Mouse (Mus musculus) thymus, adult 2 months (tissue): ENCODE data around the gene Slc22a12. TPM values are rescaled to one million over a fixed set of nuclear protein-coding genes. Genes with fewer than 3 reads are reported as not detected.

ENCODE experiments used
- DNase-seq: peaks from one replicate; pipeline ENCODE4 v3.0.0; 2021
- H3K27ac ChIP-seq: fragments of 200-500 bp; 2 replicates; pipeline ENCODE4 v1.5.1; 2012; ENCODE audit warnings: low read length, control low read depth; ENCODE audit not compliant: control insufficient read depth, insufficient read depth
- H3K27me3 ChIP-seq: fragments of 200-500 bp; 2 replicates; pipeline ENCODE4 v1.6.1; 2012; ENCODE audit warnings: mild to moderate bottlenecking, low read length, moderate library complexity, mixed read lengths; ENCODE audit not compliant: control insufficient read depth, insufficient read depth
- H3K36me3 ChIP-seq: fragments of 200-500 bp; 2 replicates; pipeline ENCODE4 v1.6.1; 2012; ENCODE audit warnings: mild to moderate bottlenecking, low read length, moderate library complexity; ENCODE audit not compliant: control insufficient read depth, insufficient read depth
- H3K4me1 ChIP-seq: fragments of 200-500 bp; replicated peaks from 2 replicates; pipeline ENCODE4 v1.6.1; 2012; ENCODE audit warnings: low read length; ENCODE audit not compliant: control insufficient read depth, insufficient read depth
- H3K4me3 ChIP-seq: fragments of 200-500 bp; 2 replicates; pipeline ENCODE4 v1.5.1; 2012; ENCODE audit warnings: mild to moderate bottlenecking, low read length, control low read depth, moderate library complexity; ENCODE audit not compliant: control insufficient read depth, insufficient read depth
- CTCF ChIP-seq: fragments of 200-500 bp; IDR thresholded peaks from 2 replicates; pipeline ENCODE4 v1.5.1; 2012; ENCODE audit warnings: mild to moderate bottlenecking, control low read depth, low read length, moderate library complexity, borderline replicate concordance; ENCODE audit not compliant: control insufficient read depth, poor library complexity, insufficient read depth; ENCODE audit errors: extremely low read depth
- POLR2A ChIP-seq: fragments of 200-500 bp; IDR thresholded peaks from 2 replicates; pipeline ENCODE4 v1.6.1; 2012; ENCODE audit warnings: mild to moderate bottlenecking, low read length, control low read depth, moderate library complexity; ENCODE audit not compliant: control insufficient read depth, poor library complexity, insufficient read depth; ENCODE audit errors: extremely low read depth
- WGBS: fragments of 180-500 bp; shearing (Covaris S2); methylation state at CpG from one replicate; pipeline ENCODE4 v1.1.7; 2018; 5-methylcytosine and 5-hydroxymethylcytosine counted together
- polyA plus RNA-seq: library from polyadenylated mRNA; depleted of rRNA; stranded (reverse); fragments of >200 nt; gene quantifications from 2 replicates; pipeline ENCODE4 v1.2.3, GENCODE M21; 2012

Gene Slc22a12
- polyA plus RNA-seq, 1 experiment: 0.74 TPM

- H3K27ac ChIP-seq: no peak overlapping the region
- H3K4me1 ChIP-seq: peaks cover 3% of the 10 kb centered on the region
- no peak overlapping the region for H3K4me3 ChIP-seq
- WGBS: 96% methylated on average over 7 of the region's 7 CpGs
- DNase-seq: no peak
- H3K36me3 ChIP-seq: no peaks in the 10 kb centered on the region
- TF ChIP-seq POLR2A: no peak
- TF ChIP-seq CTCF: no peak
- H3K27me3 ChIP-seq: no peaks in the 10 kb centered on the region
Measured at GRCm38 (mm10) chr19:6560246-6560815, 17.5 kb upstream of the Slc22a12 start.

GRCm38 (mm10) chr19:6559576-6559975 is 16.7 kb upstream of the Slc22a12 start:
- DNase-seq: no peak

GRCm38 (mm10) chr19:6553819-6554582 is 11.2 kb upstream of the Slc22a12 start:
- Histone ChIP-seq H3K27me3 (no peaks in the 10 kb centered on the region), H3K4me1 (peaks cover 10% of the 10 kb centered on the region), H3K4me3 (no peak overlapping the region), H3K36me3 (no peaks in the 10 kb centered on the region), H3K27ac (no peak overlapping the region)
- TF ChIP-seq CTCF: no peak
- TF ChIP-seq POLR2A: no peak
- DNase-seq: no peak
- 38% methylated on average over 8 of the region's 8 CpGs for WGBS

More at GRCm38 (mm10) chr19:6559576-6559975, 16.7 kb upstream of the Slc22a12 start:
- Histone ChIP-seq H3K27me3 (no peaks in the 10 kb centered on the region), H3K4me3 (no peak overlapping the region), H3K27ac (no peak overlapping the region), H3K4me1 (peaks cover 4% of the 10 kb centered on the region), H3K36me3 (no peaks in the 10 kb centered on the region)
- TF ChIP-seq POLR2A: no peak
- no peak for TF ChIP-seq CTCF
- 90% methylated on average over 4 of the region's 4 CpGs for WGBS

- no peak overlapping the region for H3K4me3 ChIP-seq
- no peaks in the 10 kb centered on the region for H3K27me3 ChIP-seq
- 87% methylated on average over 5 of the region's 5 CpGs for WGBS
- no peaks in the 10 kb centered on the region for H3K36me3 ChIP-seq
- no peak for DNase-seq
- H3K27ac ChIP-seq: no peak overlapping the region
- TF ChIP-seq CTCF (no peak), POLR2A (no peak)
- H3K4me1 ChIP-seq: peaks cover 10% of the 10 kb centered on the region
Measured at GRCm38 (mm10) chr19:6553174-6553573, 10.3 kb upstream of the Slc22a12 start.

GRCm38 (mm10) chr19:6552302-6553028 is 9.6 kb upstream of the Slc22a12 start:
- Histone ChIP-seq H3K27me3 (no peaks in the 10 kb centered on the region), H3K27ac (no peak overlapping the region), H3K4me1 (0 out of 2 replicates have a peak, but pooled peaks cover 7% of the 10 kb centered on the region), H3K36me3 (no peaks in the 10 kb centered on the region), H3K4me3 (no peak overlapping the region)
- TF ChIP-seq POLR2A (no peak), CTCF (0 out of 2 replicates have a peak, but pooled peaks have one; percentile 41)
- WGBS: 77% methylated on average over 4 of the region's 4 CpGs
- peak; percentile 51 for DNase-seq

GRCm38 (mm10) chr19:6551215-6551614 is 8.4 kb upstream of the Slc22a12 start:
- no peaks in the 10 kb centered on the region for H3K27me3 ChIP-seq
- H3K27ac ChIP-seq: no peak overlapping the region
- H3K4me3 ChIP-seq: no peak overlapping the region
- 0 out of 2 replicates have a peak, but pooled peaks cover 7% of the 10 kb centered on the region for H3K4me1 ChIP-seq
- TF ChIP-seq POLR2A (no peak), CTCF (no peak)
- no peaks in the 10 kb centered on the region for H3K36me3 ChIP-seq
- no peak for DNase-seq
- WGBS: 53% methylated on average over 4 of the region's 4 CpGs
